Mouse (Mus musculus) heart, postnatal 0 days (tissue): ENCODE data around the gene Amotl2. TPM values are rescaled to one million over a fixed set of nuclear protein-coding genes. Genes with fewer than 3 reads are reported as not detected.

ENCODE experiments used
- ATAC-seq: fragments of 200-750 bp; cut with Nextera tagmentation; 2 replicates; pipeline ENCODE4 v1.8.0; 2017; ENCODE audit warnings: low read depth, moderate number of reproducible peaks, moderate library complexity; ENCODE audit not compliant: insufficient read depth
- DNase-seq: peaks from one replicate; pipeline ENCODE4 v3.0.0-alpha.2; 2016; ENCODE audit warnings: low spot score
- H3K27ac ChIP-seq: fragments of 300-500 bp; sonication (generic); 2 replicates; pipeline ENCODE4 v1.5.1; 2014; ENCODE audit warnings: low read depth, mild to moderate bottlenecking
- H3K27me3 ChIP-seq: fragments of 300-500 bp; sonication (generic); 2 replicates; pipeline ENCODE4 v1.6.1; 2014; ENCODE audit warnings: low read length, mixed read lengths; ENCODE audit not compliant: control insufficient read depth, insufficient read depth
- H3K36me3 ChIP-seq: fragments of 300-500 bp; sonication (generic); replicated peaks from 2 replicates; pipeline ENCODE4 v1.6.1; 2014; ENCODE audit warnings: low read length, mixed read lengths; ENCODE audit not compliant: control insufficient read depth, insufficient read depth
- H3K4me1 ChIP-seq: fragments of 300-500 bp; sonication (generic); 2 replicates; pipeline ENCODE4 v1.6.1; 2014; ENCODE audit warnings: antibody characterized with exemption; ENCODE audit not compliant: control insufficient read depth, insufficient read depth
- H3K4me2 ChIP-seq: fragments of 300-500 bp; sonication (generic); 2 replicates; pipeline ENCODE4 v1.6.1; 2014; ENCODE audit warnings: low read depth, mild to moderate bottlenecking, low read length, moderate library complexity
- H3K4me3 ChIP-seq: fragments of 300-500 bp; sonication (generic); 2 replicates; pipeline ENCODE4 v1.5.1; 2014; ENCODE audit warnings: low read depth, low read length
- H3K9ac ChIP-seq: fragments of 300-500 bp; sonication (generic); replicated peaks from 2 replicates; pipeline ENCODE4 v1.6.1; 2014; ENCODE audit warnings: low read depth, low read length, mixed read lengths
- H3K9me3 ChIP-seq: fragments of 300-500 bp; sonication (generic); replicated peaks from 2 replicates; pipeline ENCODE4 v1.6.1; 2016; ENCODE audit warnings: low read length; ENCODE audit not compliant: control insufficient read depth
- CTCF ChIP-seq: IDR thresholded peaks from 2 replicates; pipeline ENCODE4 v1.5.1; 2016; ENCODE audit warnings: antibody characterized with exemption, control low read depth, low read depth
- EP300 ChIP-seq: IDR thresholded peaks from 2 replicates; pipeline ENCODE4 v1.6.1; 2016; ENCODE audit warnings: antibody characterized with exemption, low read depth
- WGBS: fragments of 180-500 bp; shearing (Covaris S2); extraction: QIAGEN DNeasy Blood & Tissue Kit; methylation state at CpG from one replicate; pipeline ENCODE4 v1.1.7; 2014; 5-methylcytosine and 5-hydroxymethylcytosine counted together
- polyA plus RNA-seq: library from polyadenylated mRNA; unstranded; fragments of >200 nt; fragmentation: Nextera tagmentation; extraction: Ambion mirVana; gene quantifications from 2 replicates; pipeline ENCODE4 v1.2.1, GENCODE M21; 2015
- total RNA-seq: library from RNA; depleted of rRNA; stranded (reverse); fragments of >200 nt; gene quantifications from 2 replicates; pipeline ENCODE4 v1.2.3, GENCODE M21; 2014; ENCODE audit warnings: low replicate concordance

Gene Amotl2
- total and polyA plus RNA-seq, 2 experiments from 2014 or later: 25.3 to 115 TPM

DNA sequence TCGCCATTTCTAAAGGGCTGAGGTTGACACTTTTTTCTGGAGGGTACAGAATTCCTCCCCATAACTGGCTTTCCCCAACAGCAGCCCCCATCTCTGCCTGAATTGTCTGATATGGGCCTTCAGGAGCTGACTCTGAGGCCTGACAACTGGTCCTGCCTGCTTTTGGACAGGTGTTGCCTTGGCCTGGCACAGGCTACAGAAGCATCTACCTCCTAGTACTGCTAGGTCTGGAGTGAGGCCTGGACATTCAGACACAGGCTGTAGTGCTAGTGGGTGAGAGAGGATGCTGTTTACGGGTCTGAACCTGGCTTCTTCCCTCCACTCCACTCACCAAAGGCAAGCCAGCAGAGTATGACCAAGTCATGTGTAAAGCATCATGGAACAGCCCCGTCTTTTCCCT is 10.3 kb downstream of the Amotl2 start:
- Histone ChIP-seq H3K9ac (no peak overlapping the region), H3K4me2 (peak overlapping the region; percentile 14; the same call in 1 of the 2 replicates), H3K27me3 (no peaks in the 10 kb centered on the region), H3K27ac (peak overlapping the region; percentile 100), H3K9me3 (no peaks in the 10 kb centered on the region), H3K4me1 (peaks cover 63% of the 10 kb centered on the region), H3K36me3 (peaks cover 92% of the 10 kb centered on the region), H3K4me3 (no peak overlapping the region)
- no peak for ATAC-seq
- 43% methylated on average over 3 of the region's 3 CpGs for WGBS
- no peak for DNase-seq
- no peak for TF ChIP-seq CTCF
- TF ChIP-seq EP300: no peak

- TF ChIP-seq CTCF: no peak
- peak; percentile 87; the same call in 1 of the 2 replicates for TF ChIP-seq EP300
- Histone ChIP-seq H3K9me3 (no peaks in the 10 kb centered on the region), H3K4me1 (peaks cover 52% of the 10 kb centered on the region), H3K4me3 (no peak overlapping the region), H3K4me2 (no peak overlapping the region), H3K27ac (peak overlapping the region; percentile 100), H3K9ac (no peak overlapping the region), H3K36me3 (peaks cover 92% of the 10 kb centered on the region), H3K27me3 (no peaks in the 10 kb centered on the region)
- 51% methylated on average over 25 of the region's 25 CpGs for WGBS
- DNase-seq (no peak), ATAC-seq (peak; percentile 40)
These were observed 11.4 kb downstream of the Amotl2 start for GRCm38 (mm10) chr9:102727662-102728468.

DNA sequence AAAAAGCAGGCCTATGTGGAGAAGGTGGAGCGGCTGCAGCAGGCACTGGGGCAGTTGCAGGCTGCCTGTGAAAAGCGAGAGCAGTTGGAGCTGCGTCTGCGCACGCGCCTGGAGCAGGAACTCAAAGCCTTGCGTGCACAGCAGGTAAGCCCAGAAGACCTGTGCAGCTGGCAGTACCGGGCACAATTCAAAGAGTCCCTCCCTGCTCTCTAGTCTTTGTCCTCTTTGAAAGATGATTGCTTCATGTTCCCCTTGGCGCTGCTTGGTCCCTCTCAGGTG is 11.9 kb downstream of the Amotl2 start:
- ATAC-seq: no peak
- Histone ChIP-seq H3K9me3 (no peaks in the 10 kb centered on the region), H3K4me2 (no peak overlapping the region), H3K4me3 (no peak overlapping the region), H3K4me1 (peaks cover 47% of the 10 kb centered on the region), H3K9ac (no peak overlapping the region), H3K27ac (peak overlapping the region; percentile 100), H3K27me3 (no peaks in the 10 kb centered on the region), H3K36me3 (peaks cover 90% of the 10 kb centered on the region)
- no peak for DNase-seq
- TF ChIP-seq EP300: no peak
- no peak for TF ChIP-seq CTCF
- 89% methylated on average over 9 of the region's 9 CpGs for WGBS

GRCm38 (mm10) chr9:102729093-102729845 is 12.8 kb downstream of the Amotl2 start:
- DNase-seq (no peak), ATAC-seq (no peak)
- Histone ChIP-seq H3K27me3 (no peaks in the 10 kb centered on the region), H3K36me3 (peaks cover 89% of the 10 kb centered on the region), H3K4me2 (no peak overlapping the region), H3K4me1 (peaks cover 45% of the 10 kb centered on the region), H3K27ac (no peak overlapping the region), H3K9me3 (no peaks in the 10 kb centered on the region), H3K4me3 (no peak overlapping the region), H3K9ac (no peak overlapping the region)
- 80% methylated on average over 21 of the region's 21 CpGs for WGBS
- TF ChIP-seq EP300 (no peak), CTCF (no peak)

DNA sequence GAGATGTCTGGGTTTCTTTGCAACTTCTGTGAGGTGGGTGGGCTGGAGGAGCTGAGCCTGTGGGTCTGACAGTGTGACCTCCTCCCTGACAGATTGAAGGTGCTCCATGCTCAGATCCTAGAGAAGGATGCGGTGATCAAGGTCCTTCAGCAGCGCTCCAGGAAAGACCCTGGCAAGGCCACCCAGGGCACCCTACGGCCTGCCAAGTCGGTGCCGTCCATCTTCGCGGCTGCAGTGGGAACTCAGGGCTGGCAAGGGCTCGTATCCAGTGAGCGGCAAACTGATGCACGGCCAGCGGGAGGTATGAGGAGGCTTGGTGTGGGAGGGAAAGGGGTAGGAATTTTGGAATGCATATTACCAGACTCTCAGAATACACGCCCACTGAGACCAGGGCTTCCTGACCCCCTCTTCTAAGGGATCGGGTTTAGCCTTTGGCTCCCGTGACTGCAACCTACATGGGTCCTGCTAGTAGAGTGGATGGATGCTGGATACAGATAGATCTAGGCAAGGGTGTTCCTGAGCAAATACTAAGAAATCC is 13.5 kb downstream of the Amotl2 start:
- DNase-seq (no peak), ATAC-seq (no peak)
- TF ChIP-seq EP300: no peak
- TF ChIP-seq CTCF: no peak
- H3K27ac ChIP-seq: no peak overlapping the region
- no peaks in the 10 kb centered on the region for H3K27me3 ChIP-seq
- no peak overlapping the region for H3K9ac ChIP-seq
- H3K4me1 ChIP-seq: peaks cover 38% of the 10 kb centered on the region
- H3K36me3 ChIP-seq: peaks cover 83% of the 10 kb centered on the region
- no peaks in the 10 kb centered on the region for H3K9me3 ChIP-seq
- 78% methylated on average over 14 of the region's 14 CpGs for WGBS
- H3K4me3 ChIP-seq: no peak overlapping the region
- no peak overlapping the region for H3K4me2 ChIP-seq
